Mouse (Mus musculus) myocyte (in vitro differentiated cells): ENCODE measurements at regions not wholly inside any gene's neighbourhood (a gene's known extent, or its start where the extent isn't known, plus 50 kb on each side); places are given as distances from the start of the nearest gene placed in this dataset.

ENCODE experiments used
- CEBPB ChIP-seq: IDR thresholded peaks from 2 replicates; pipeline ENCODE4 v1.6.1; 2011; ENCODE audit warnings: mild to moderate bottlenecking, moderate library complexity; ENCODE audit not compliant: poor library complexity, insufficient read depth, severe bottlenecking
- E2F4 ChIP-seq: IDR thresholded peaks from one replicate; pipeline ENCODE4 v1.6.1; 2011; ENCODE audit warnings: mild to moderate bottlenecking, control low read depth, moderate library complexity; ENCODE audit not compliant: insufficient read depth
- MAX ChIP-seq: IDR thresholded peaks from one replicate; pipeline ENCODE4 v1.6.1; 2011; ENCODE audit warnings: low read depth, mild to moderate bottlenecking, control low read depth
- MYOD1 ChIP-seq, 3 experiments: IDR thresholded peaks; one replicate each; pipeline ENCODE4 v1.6.1; 2011; ENCODE audit warnings: control low read depth in 2 of 3, low read depth in 2 of 3, mild to moderate bottlenecking in 2 of 3, moderate library complexity in 1 of 3; ENCODE audit not compliant: insufficient read length in 2 of 3, control insufficient read depth in 1 of 3
- MYOG ChIP-seq, 3 experiments: IDR thresholded peaks; one replicate each; pipeline ENCODE4 v1.6.1; 2011; ENCODE audit warnings: control low read depth in 2 of 3, low read depth in 2 of 3, mild to moderate bottlenecking in 2 of 3; ENCODE audit not compliant: insufficient read length in 2 of 3, control insufficient read depth in 1 of 3, insufficient read depth in 1 of 3
- POLR2A ChIP-seq: IDR thresholded peaks from one replicate; pipeline ENCODE4 v1.6.1; 2011; ENCODE audit warnings: low read depth, mild to moderate bottlenecking, control low read depth, moderate library complexity; ENCODE audit not compliant: insufficient read length
- POLR2AphosphoS2 ChIP-seq: IDR thresholded peaks from one replicate; pipeline ENCODE4 v1.6.1; 2011; ENCODE audit warnings: low read depth, control low read depth; ENCODE audit not compliant: insufficient read length
- SRF ChIP-seq: IDR thresholded peaks from one replicate; pipeline ENCODE4 v1.6.1; 2011; ENCODE audit warnings: low read depth; ENCODE audit not compliant: control insufficient read depth, insufficient read length
- TCF12 ChIP-seq: IDR thresholded peaks from one replicate; pipeline ENCODE4 v1.6.1; 2011; ENCODE audit warnings: mild to moderate bottlenecking, control low read depth; ENCODE audit not compliant: poor library complexity, insufficient read depth, severe bottlenecking
- USF1 ChIP-seq: IDR thresholded peaks from one replicate; pipeline ENCODE4 v1.6.1; 2011; ENCODE audit warnings: low read depth, mild to moderate bottlenecking, control low read depth, moderate library complexity

DNA sequence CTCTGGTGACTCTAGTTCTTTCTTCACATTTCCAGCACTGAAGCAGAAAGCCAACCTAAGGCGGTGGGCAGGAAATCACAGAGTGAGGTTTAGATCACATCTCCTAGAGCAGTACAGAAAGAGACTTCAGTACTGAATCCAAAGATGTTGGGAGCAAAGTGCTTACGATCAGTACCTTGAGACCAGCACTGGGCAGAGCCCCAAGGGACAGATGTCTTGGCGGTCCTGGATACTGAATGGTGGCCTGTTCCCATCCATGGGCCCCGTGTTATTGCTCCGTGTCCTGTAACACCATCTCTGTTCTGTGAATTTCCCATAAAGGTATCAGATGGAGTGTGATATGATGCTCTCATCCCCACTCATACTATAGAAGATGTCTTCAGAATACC lies 353.5 kb upstream of the Nfe2l3 start:
- TF ChIP-seq POLR2AphosphoS2 = no peak
- TF ChIP-seq E2F4 = no peak
- no peak for TF ChIP-seq POLR2A
- TF ChIP-seq MYOG (IDR thresholded peaks at IDR 0.05; ENCODE audit: control insufficient read depth in 1 of 3, insufficient read depth in 1 of 3, insufficient read length in 2 of 3, low read depth in 2 of 3) = no peak
- no peak for TF ChIP-seq TCF12
- TF ChIP-seq MAX = no peak
- TF ChIP-seq MYOD1 (IDR thresholded peaks at IDR 0.05; ENCODE audit: control insufficient read depth in 1 of 3, insufficient read length in 2 of 3, low read depth in 2 of 3) = no peak
- no peak for TF ChIP-seq SRF
- no peak for TF ChIP-seq USF1
- TF ChIP-seq CEBPB = no peak
